Mouse (Mus musculus): ENCODE measurements around the gene Vmn1r1. TPM values are rescaled to one million over a fixed set of nuclear protein-coding genes. Genes with fewer than 3 reads are reported as not detected.
"Not testable (repeated sequence)": the region's sequence is repeated elsewhere in the genome, so short reads cannot be mapped to it uniquely, and the experiment has no call there.

The Vmn1r1 gene
- total and polyA plus RNA-seq, 2 experiments from 2014 or later, result not detected

DNA sequence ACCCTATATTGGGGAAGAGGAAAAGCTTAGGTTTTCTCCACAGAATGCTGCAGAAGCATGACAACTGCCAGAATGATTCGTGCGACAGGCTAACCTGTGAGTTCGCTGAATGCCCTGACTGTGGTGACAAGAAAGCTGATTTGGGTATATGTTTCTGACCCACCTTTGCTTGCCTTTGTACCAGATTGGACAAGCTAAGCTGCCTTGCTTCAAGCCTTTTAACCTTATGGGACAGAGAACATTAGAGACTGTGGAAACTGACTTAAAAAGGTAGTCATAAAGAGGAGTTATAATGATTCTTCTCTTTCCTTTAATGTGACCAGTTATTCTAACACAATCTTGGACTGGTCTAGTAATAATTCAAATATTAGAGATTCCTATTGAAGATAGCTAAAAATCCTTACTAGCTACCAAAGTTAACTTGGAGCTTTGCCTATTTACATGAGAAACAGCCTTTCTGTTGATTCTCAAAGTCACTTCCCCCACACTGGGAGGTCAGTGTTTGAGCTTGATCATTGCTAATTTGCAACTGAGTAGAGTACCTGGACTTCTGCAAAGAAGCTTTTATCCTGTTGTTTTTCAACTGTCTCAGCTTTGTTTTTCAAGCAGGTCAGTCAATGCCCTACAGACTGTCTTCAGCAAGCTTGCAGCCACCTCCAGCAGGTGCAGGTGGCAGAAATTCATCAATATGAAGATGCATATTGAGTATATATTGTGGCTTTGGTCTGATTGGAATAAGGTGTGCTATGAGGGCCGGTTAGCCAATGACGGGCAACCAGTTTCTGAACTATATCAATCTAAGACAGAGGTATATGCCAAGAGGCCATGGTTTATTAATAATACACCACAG is 17.4 kb upstream of the Vmn1r1 start:
- Histone ChIP-seq H3K27me3 (ENCODE audit: insufficient read depth, low read length) (no peaks in the 10 kb centered on the region), H3K27ac (ENCODE audit: low read depth, low read length) (no peak overlapping the region), H3K4me3 (ENCODE audit: low read depth, low read length) (no peak overlapping the region), H3K36me3 (ENCODE audit: insufficient read depth) (no peaks in the 10 kb centered on the region), H3K9ac (no peak overlapping the region), H3K9me3 (ENCODE audit: low read length) (no peaks in the 10 kb centered on the region), H3K4me1 (ENCODE audit: insufficient read depth) (no peaks in the 10 kb centered on the region), H3K4me2 (ENCODE audit: low read depth) (no peak overlapping the region)
- DNase-seq, result no peak
- TF ChIP-seq CTCF (IDR thresholded peaks at IDR 0.05; ENCODE audit: low read depth), result no peak
- no peak for ATAC-seq
- WGBS, result 64% methylated on average over 5 of the region's 5 CpGs

GRCm38 (mm10) chr1:182176985-182177384 is 12.7 kb upstream of the Vmn1r1 start:
- H3K4me3 ChIP-seq (ENCODE audit: low read depth, low read length); DNase-seq; H3K36me3 ChIP-seq (ENCODE audit: insufficient read depth); H3K27me3 ChIP-seq (ENCODE audit: insufficient read depth, low read length); H3K4me1 ChIP-seq (ENCODE audit: insufficient read depth); H3K9me3 ChIP-seq (ENCODE audit: low read length); H3K9ac ChIP-seq; H3K27ac ChIP-seq (ENCODE audit: low read depth, low read length); H3K4me2 ChIP-seq (ENCODE audit: low read depth); ATAC-seq: not testable (repeated sequence)
- 94% methylated on average over 19 of the region's 19 CpGs for WGBS

GRCm38 (mm10) chr1:182170206-182170605 is 5.9 kb upstream of the Vmn1r1 start:
- H3K27ac ChIP-seq (ENCODE audit: low read depth, low read length); H3K9ac ChIP-seq; H3K9me3 ChIP-seq (ENCODE audit: low read length); H3K36me3 ChIP-seq (ENCODE audit: insufficient read depth); H3K4me3 ChIP-seq (ENCODE audit: low read depth, low read length); H3K4me1 ChIP-seq (ENCODE audit: insufficient read depth); DNase-seq; H3K4me2 ChIP-seq (ENCODE audit: low read depth); ATAC-seq; H3K27me3 ChIP-seq (ENCODE audit: insufficient read depth, low read length): not testable (repeated sequence)
- 87% methylated on average over 6 of the region's 6 CpGs for WGBS

DNA sequence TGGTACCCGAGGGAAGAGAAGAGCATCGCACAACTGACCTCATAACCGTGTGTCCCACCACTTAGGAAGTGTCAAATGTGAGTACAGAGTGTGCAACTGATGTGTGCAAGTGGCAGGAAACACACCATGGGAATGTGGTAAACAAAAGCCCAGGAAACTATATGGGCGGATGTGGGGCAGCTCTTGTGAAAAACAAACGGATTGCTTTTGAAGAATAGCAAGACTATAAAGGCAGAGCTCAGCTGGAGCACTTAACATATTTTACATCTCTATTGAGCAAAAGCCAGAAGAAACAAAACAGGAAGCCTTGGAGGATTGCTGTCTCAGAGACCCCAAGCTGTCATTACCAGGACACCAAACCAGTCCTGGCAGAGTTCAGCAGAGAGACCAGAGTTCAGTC is 1.3 kb downstream of the Vmn1r1 start:
- DNase-seq (no peak), ATAC-seq (no peak)
- Histone ChIP-seq H3K4me2 (ENCODE audit: low read depth) (no peak overlapping the region), H3K27me3 (ENCODE audit: insufficient read depth, low read length) (no peaks in the 10 kb centered on the region), H3K4me1 (ENCODE audit: insufficient read depth) (no peaks in the 10 kb centered on the region), H3K9me3 (ENCODE audit: low read length) (no peaks in the 10 kb centered on the region), H3K27ac (ENCODE audit: low read depth, low read length) (no peak overlapping the region), H3K4me3 (ENCODE audit: low read depth, low read length) (no peak overlapping the region), H3K36me3 (ENCODE audit: insufficient read depth) (no peaks in the 10 kb centered on the region), H3K9ac (no peak overlapping the region)
- TF ChIP-seq CTCF (IDR thresholded peaks at IDR 0.05; ENCODE audit: low read depth), result no peak
- 35% methylated on average over 5 of the region's 5 CpGs for WGBS

DNA sequence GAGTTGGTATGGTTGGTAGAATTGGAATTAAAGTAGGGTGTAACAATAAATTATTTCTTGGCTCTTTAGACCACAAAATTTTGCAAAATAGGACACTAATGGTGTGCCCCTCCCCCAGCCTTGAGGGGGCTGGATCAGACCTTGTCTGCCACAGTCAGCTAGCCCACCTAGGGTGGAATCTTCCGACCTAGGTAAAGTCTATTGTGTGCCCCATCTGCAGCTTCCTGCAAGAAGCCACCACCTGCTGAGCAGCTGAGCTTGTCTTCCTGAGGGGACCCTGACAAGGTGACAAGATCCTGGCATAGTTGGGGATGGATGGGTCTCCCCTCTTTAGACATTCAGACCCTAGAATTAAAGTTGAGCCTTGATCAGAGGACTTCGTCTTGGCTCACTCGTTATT is 4.7 kb downstream of the Vmn1r1 start:
- DNase-seq, result no peak

DNA sequence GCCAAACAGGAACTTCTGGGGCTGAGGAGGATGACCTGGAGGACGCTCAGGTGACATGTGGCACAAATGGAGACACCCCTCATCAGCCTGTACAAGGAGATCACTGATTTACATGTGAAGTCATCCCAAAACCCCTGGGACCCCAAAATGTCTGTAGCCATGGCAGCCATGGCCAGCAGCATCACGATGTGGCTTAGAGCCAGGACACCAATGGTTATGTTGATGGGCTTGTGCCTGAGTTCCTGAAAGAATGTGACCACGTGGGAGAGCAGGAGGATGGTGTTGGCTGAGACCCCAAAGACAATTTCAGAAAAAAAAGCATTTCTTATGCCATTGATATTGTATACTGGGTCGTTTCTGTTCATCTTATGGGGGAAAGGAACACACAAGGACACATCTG is 6.6 kb downstream of the Vmn1r1 start:
- ATAC-seq (no peak), DNase-seq (no peak)
- Histone ChIP-seq H3K4me2 (ENCODE audit: low read depth) (no peak overlapping the region), H3K36me3 (ENCODE audit: insufficient read depth) (no peaks in the 10 kb centered on the region), H3K27me3 (ENCODE audit: insufficient read depth, low read length) (no peaks in the 10 kb centered on the region), H3K9ac (no peak overlapping the region), H3K9me3 (ENCODE audit: low read length) (no peaks in the 10 kb centered on the region), H3K27ac (ENCODE audit: low read depth, low read length) (no peak overlapping the region), H3K4me3 (ENCODE audit: low read depth, low read length) (no peak overlapping the region), H3K4me1 (ENCODE audit: insufficient read depth) (no peaks in the 10 kb centered on the region)
- TF ChIP-seq CTCF (IDR thresholded peaks at IDR 0.05; ENCODE audit: low read depth), result no peak
- 54% methylated on average over 4 of the region's 4 CpGs for WGBS

More for the DNA sequence above, 4.7 kb downstream of the Vmn1r1 start:
- no peak for ATAC-seq
- Histone ChIP-seq H3K4me3 (ENCODE audit: low read depth, low read length) (no peak overlapping the region), H3K9me3 (ENCODE audit: low read length) (no peaks in the 10 kb centered on the region), H3K27me3 (ENCODE audit: insufficient read depth, low read length) (no peaks in the 10 kb centered on the region), H3K4me1 (ENCODE audit: insufficient read depth) (no peaks in the 10 kb centered on the region), H3K4me2 (ENCODE audit: low read depth) (no peak overlapping the region), H3K36me3 (ENCODE audit: insufficient read depth) (no peaks in the 10 kb centered on the region), H3K9ac (no peak overlapping the region), H3K27ac (ENCODE audit: low read depth, low read length) (no peak overlapping the region)
- TF ChIP-seq CTCF (IDR thresholded peaks at IDR 0.05; ENCODE audit: low read depth), result no peak
- WGBS, result 82% methylated on average over 3 of the region's 3 CpGs

DNA sequence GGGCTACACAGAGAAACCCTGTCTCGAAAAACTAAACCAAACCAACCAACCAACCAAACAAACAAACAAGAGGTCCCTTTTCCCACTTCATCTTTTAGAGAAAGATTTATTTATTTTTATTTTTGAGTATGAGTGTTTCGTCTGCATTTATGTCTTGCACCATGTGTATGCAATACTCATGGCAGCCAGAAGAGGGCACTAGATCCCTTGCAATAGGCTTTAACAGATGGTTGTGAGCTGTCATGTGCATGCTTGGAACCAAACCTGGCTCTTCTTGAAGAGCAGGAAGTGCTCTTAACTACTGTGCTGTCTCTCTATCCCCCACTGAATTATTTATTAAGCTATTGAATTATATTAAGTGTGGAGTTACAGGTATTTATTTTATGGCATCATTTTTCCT is 14.3 kb downstream of the Vmn1r1 start:
- no peaks in the 10 kb centered on the region for H3K36me3 ChIP-seq (ENCODE audit: insufficient read depth)
- no peaks in the 10 kb centered on the region for H3K27me3 ChIP-seq (ENCODE audit: insufficient read depth, low read length)
- H3K4me2 ChIP-seq (ENCODE audit: low read depth), result no peak overlapping the region
- no peaks in the 10 kb centered on the region for H3K9me3 ChIP-seq (ENCODE audit: low read length)
- 90% methylated on average over 2 of the region's 2 CpGs for WGBS
- H3K9ac ChIP-seq, result no peak overlapping the region
- no peak overlapping the region for H3K27ac ChIP-seq (ENCODE audit: low read depth, low read length)
- H3K4me3 ChIP-seq (ENCODE audit: low read depth, low read length), result no peak overlapping the region
- TF ChIP-seq CTCF (IDR thresholded peaks at IDR 0.05; ENCODE audit: low read depth), result peak; percentile 58
- ATAC-seq (no peak), DNase-seq (no peak)
- H3K4me1 ChIP-seq (ENCODE audit: insufficient read depth), result no peaks in the 10 kb centered on the region

All from forebrain, postnatal 0 days (tissue).